Mouse (Mus musculus) erythroblast, embryonic 14.5 days (primary cell): ENCODE measurements around the gene Rab1a.
"Not testable (repeated sequence)": the region's sequence is repeated elsewhere in the genome, so short reads cannot be mapped to it uniquely, and the experiment has no call there.

Experiments
- GATA1 ChIP-seq: IDR thresholded peaks from 2 replicates; pipeline ENCODE4 v1.6.1; 2012; ENCODE audit warnings: low read length, inconsistent platforms, mixed read lengths
- TAL1 ChIP-seq: IDR thresholded peaks from 3 replicates; pipeline ENCODE4 v1.6.1; 2012; ENCODE audit warnings: low read length, inconsistent platforms, mixed read lengths

DNA sequence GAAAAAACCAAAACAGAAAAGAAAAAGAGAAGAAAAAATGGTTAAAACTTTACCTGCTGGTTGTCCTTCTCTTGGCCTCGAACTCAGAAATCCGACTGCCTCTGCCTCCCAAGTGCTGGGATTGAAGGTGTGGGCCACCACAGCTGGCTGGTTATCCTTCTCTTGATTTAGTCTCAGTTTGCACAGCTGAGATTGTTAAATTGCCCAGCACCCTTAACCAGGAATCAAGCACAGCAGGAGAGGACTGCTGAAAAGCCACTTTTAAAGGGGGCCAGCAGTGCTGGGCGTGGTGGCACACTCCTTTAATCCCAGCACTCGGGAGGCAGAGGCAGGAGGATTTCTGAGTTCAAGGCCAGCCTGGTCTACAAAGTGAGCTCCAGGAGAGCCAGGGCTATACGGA, 47.7 kb upstream of the Rab1a start:
- not testable (repeated sequence) for TF ChIP-seq TAL1, GATA1
